Mouse (Mus musculus) c-Kit-negative CD71-positive TER-119-positive erythroid progenitor cells, embryonic 14.5 days (primary cell): Measurements from ENCODE around the gene Ahdc1.

ENCODE experiments used
- DNase-seq: peaks from one replicate; pipeline ENCODE4 v3.0.0-alpha.2; 2013; ENCODE audit warnings: low read depth, low spot score

Gene Ahdc1

DNA sequence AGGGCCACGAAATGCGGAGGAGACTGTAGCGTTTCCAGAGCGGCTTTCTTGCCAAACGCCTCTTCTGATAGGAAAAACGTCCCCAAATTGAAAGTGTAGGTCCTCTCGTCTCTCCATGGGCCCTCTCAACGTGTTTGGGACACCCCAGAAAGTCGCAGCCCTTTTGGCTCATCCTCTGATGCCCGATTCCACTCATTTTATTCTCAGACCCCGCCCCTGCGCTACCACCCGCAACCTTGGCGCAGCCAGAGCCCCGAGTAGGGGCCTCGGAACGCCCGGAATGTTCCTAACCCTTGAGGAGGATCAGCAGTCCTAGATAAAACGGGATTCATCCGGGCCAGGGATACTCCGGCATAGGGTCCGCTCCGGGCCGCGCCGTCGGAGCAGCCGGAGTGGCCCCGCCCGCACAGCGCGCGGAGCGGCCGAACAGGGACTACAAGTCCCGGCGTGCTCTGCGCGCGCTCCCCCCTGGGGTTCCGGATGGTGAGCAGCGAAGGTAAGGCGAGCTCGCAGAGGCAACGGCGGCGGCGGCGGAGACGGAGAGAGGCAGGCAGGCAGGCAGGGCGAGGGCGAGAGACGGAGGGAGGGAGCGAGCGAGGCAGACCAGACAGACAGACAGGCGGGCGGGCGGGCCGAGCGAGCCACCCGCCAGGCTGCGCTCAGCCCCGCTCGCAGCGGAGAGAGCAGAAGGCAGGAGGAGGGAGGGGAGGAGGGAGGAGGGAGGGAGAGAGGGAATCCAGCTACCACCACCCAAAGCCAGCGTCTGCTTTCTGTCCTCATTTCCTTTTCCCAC lies at the start of gene Ahdc1:
TSS of gene Ahdc1 (plus strand) at position 233 of the 793 bp plus-strand sequence.
- DNase-seq = peak; percentile 58

DNA sequence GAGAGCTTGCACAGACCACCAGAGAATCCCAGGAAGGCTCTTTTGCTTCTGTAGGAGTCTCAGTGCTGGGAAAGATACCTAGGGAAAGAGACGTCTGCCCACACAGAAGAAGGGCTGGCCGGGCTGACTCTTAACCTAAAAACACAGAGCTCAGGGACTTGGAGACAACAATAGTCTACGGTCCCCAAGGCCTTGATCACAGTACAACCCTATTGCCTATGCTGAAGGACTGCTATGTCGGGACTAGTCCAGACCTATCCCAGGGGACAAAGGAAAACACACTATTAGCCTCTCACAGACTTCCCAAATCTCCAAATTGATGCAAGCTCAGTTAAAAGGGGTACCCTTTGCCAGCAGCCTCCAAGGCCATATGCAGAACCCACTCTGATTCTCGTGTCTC lies 49.2 kb upstream of the Ahdc1 start:
- no peak for DNase-seq

DNA sequence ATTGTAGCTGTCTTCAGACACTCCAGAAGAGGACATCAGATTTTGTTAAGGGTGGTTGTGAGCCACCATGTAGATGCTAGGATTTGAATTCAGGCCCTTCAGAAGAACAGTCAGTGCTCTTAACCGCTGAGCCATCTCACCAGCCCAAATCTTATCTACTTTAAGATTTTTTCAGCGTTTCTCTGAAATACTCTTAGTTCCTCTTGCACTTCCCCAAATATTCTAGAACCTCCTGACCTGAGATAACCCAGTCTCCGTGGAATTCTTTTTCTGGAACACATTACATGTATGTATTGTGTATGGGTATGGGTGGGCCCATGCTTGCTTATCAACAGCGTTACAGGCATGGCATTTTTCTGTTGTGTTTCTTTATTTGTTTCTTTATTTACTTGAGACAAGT lies 48.4 kb upstream of the Ahdc1 start:
- DNase-seq = no peak

DNA sequence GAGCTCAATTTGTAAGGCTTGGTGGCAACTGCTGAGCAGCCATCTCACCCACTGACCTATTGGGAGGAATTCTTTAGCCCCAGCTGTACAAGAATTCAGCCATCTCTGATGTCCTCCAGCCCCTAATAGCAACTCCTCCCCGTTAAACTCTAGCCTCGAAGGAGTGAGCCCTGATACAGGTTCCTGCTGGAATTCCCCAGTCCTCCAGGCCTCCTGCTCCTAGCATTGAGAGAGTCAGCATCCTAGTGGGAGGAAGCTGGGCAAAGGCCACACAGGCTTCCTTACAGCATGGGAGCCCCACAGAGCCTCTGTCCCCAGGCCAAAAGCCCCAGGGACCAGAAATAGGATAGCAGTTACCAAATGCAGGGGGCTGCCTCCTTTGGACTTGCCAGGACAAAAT lies 47.6 kb upstream of the Ahdc1 start:
- no peak for DNase-seq

DNA sequence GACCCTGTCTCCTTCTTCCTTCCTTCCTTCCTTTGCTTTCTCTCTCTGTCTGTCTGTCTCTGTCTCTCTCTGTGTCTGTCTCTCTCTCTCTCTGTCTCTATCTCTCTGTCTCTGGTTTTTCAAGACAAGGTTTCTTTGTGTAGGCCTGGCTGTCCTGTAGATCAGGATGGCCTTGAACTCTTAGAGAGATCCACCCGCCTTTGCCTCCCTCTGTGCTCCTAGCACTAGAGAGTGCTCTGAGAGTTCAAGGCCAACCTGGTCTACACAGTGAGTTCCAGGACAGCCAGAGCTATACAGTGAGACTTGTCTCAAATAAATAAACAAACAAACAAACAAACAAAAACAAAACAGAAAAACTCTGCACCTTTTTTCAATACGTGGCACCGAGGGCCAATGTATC lies 47.0 kb upstream of the Ahdc1 start:
- DNase-seq = no peak

DNA sequence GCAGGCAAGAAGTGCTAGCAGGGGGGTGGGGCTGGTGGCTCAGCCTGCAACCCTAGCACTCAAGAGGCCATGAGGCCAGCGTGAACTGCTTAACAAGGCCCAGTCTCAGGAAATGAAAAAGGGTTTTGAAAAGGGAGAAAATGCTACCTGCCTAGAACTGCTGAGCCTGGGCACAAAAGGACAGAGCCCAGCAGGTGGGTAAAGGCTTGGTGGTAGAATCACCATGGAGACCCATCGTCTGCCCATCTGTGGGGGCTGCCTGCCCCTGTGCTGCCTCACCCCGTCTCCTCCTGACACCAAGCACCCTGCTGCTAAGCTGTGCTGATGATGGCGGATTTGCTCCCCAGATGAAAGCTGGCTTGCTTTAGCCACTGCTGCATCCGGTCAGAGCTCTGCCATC lies 46.6 kb upstream of the Ahdc1 start:
- DNase-seq = no peak

DNA sequence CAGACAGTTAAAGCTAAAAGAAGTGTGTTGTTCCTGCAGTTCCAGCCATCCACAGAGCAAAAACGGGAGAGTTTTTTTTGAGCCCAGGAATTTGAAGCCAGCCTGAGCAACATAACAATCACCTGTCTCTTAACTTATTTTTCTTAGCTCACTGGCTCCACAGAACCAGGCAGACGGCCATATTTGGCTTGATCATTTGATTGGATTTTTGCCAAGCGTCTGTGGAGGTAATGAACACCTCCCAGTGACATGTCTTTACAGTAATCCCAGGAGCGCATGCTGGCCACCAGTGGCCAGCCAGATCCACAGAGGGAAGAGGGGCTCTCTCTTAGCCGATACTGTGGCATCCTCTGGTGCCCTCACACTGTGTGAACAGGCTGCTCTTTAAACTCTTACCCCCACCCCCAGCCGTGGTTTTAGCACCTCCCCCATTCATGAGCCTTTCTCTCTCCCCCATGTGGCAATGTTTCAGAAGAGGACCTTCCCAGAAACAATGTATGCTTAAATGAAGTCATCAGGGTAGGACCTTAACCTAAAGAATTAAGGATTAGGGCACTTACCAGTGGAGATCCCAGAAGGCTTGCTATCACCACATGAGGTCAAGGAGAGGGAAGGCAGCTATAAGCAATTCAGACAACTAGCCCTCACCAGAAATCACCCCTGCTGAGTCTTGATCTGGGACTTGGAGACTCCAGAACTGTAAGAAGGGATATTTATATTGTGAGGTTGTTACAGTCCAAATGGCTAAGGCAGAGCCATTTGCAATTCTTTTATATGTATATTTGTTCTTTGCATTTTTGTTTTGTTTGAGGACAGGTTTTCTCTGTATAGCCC lies 42.7 kb upstream of the Ahdc1 start:
- no peak for DNase-seq

DNA sequence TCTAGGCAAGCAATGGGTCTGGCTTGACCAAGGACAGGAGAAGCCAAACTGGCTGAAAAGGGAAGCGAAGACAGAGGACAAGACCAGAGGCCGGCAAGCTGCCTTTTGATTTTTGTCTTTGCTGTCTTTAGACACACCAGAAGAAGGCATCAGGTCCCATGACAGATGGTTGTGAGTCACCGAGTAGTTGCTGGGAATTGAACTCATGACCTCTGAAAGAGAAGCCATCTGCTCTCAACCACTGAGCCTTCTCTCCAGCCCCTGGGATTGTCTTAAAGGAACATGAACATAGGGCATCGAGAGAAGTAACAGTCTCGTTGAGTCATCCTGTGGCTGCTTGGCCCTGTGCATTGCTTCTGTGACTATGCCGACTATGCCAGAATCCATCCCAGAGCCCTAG lies 39.5 kb upstream of the Ahdc1 start:
- no peak for DNase-seq

DNA sequence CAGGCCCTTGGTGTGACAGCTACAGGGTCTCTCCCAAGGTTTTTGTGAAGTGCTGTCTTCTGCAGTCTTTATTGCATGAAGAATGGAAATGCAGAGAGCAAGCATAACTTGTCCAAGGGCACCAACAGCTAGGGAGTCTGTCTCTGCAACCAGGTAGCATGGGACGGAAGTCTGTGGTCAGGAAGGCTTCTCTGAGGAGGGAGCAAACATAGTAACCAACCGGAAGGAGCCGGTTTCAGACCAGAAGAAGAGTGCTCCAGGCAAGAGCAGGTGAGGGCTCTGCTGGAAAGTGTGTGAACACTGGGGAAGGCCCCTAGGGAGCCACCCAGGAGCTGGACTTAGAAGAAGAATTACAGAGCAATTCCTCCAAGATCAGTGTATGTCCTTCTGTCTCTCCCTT lies 39.0 kb upstream of the Ahdc1 start:
- DNase-seq = no peak

DNA sequence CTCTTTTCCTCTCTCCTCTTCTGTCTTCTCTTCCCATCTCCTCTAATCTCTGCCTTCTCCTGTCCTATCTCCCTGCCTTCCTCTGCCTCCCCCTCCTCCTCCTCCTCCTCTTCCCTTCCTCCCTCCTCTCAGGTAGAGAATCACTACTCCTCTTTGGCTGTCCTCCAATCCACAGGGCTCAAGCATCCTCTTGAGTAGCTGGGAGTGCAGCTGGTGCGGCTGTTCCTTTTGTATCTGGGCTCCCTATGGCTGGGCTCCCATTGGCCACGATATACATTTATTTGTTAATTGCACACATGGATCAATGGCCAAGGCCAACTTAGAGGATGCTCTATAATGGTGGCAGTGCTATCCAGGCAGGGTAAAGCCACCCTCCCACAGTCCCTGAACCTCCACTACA lies 38.5 kb upstream of the Ahdc1 start:
- no peak for DNase-seq

DNA sequence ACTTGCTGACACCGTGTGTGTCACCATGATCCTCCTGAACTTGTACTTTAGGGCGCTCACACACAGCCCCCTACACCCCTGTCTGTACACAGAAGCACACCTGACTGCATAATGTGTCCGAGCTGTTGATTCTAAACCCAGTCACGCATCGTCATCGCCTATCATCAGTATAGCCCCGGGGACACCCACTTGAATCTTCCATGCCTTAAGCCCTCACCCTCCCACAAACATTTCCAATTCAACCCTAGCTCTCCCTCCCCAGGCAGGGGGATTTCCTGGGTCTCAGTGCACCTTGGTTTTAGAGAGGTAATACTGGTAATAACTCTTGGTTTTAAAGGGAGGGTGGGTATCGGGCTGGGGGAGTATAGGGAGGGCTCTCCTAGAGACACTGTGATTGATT lies 37.9 kb upstream of the Ahdc1 start:
- DNase-seq = no peak

DNA sequence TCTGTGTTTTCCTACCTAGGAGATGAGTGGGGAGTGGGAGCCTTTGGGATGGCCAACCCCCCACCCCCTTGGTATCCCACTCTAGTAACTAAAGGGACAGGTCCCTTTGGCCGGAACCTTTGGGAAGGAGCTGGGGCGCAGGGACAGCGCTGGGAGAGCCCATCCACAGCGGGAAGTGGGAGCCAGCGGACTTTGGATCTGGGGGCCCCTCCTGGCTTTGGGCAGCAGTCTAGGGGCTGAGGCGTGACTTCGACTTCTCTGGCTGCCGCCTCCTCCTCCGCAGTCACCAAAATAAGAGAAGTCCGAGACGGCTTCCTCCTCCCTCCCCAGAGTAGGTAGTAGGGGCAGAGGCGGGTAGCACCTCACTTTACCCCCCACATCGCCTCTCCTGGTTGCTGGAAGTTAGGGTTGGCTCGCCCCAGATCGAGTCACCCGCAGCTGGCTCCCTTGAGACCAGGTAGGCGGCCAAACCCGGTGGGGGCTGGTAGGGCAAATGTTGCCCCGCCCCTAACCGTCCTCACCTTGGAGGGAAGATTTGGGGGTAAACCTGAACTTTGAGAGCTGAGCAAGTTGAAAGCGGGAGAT lies 37.2 kb upstream of the Ahdc1 start, which contains the start of gene Fgr:
TSS of gene Fgr (plus strand) at position 282 of the 585 bp plus-strand sequence.
- no peak for DNase-seq

DNA sequence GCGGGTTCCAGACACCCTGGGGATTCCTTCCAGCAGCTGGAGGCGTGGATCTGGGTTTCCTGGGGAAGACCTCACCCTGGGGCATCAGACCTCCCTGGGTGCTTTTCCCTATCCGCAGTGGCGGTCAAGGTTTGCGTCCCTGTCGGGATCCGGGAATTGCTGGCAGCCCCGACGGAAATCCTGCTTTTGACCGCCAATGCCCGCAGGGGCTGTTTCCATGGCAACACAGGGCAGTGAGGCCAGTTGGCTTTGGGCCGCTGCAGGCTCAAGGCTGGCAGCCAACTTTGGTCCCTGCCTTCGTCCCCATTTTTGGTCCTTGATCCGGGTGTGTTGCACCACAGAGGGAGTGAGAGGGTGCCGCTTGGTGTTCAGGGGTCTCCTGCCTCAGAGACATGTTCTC lies 36.2 kb upstream of the Ahdc1 start:
- no peak for DNase-seq

DNA sequence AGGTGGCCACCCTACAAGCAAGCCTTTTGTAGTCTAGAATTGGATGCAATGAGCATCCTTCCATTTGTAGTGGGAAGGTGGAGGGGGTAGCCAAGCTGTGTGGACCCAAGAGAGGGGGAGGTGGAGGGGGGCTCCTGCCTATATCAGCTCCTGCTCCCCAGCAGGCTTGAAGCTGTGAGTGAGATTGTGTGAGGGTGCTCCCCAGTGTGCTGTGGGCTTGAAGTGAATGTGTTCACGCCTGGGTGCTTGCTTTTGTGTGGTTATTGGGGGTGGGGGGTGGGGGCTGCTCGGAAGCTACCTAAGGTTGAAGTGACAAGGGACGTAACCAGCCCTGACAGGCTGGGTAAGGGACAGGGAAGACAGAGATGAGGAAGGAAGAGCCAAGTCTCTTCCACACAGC lies 35.3 kb upstream of the Ahdc1 start:
- DNase-seq = no peak

DNA sequence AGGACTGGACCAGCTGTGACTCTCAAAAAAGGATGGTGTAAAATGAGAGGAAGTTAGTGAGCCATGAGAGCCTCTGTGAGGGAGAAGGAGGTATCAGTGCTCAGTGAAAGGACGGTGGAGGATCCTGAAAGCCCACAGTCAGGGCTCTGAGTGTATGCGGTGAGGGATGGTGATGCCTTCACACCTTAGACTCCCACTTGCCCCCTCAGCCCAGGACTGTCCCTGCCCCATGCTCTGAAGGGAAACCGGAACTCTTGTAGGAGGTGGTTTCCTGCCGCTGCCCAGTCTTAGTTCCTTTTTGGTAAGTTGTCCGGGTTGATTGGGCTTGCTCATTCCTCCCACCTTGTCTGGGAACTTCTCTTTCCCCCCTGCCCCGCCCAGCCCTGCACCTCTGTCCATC lies 34.3 kb upstream of the Ahdc1 start:
- DNase-seq = no peak

DNA sequence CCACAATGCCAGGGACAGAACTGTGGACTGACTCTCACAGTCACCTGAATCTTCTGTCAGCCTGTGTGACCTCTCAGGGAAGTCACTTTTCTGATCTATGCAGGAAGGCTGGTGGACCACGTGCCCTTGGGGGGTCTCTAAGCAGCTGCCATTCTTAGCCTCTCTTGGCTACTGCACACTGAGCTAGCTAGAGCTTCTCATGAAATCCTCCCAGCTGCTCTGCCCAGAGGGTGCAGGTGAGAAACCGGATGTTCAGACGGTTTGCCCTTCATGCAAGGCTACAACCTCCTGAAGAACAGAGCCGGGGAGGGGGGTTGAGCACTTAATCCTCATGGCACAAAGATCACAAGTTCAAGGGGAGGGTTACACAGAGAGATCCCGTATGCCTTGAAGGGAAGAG lies 33.5 kb upstream of the Ahdc1 start:
- DNase-seq = no peak

DNA sequence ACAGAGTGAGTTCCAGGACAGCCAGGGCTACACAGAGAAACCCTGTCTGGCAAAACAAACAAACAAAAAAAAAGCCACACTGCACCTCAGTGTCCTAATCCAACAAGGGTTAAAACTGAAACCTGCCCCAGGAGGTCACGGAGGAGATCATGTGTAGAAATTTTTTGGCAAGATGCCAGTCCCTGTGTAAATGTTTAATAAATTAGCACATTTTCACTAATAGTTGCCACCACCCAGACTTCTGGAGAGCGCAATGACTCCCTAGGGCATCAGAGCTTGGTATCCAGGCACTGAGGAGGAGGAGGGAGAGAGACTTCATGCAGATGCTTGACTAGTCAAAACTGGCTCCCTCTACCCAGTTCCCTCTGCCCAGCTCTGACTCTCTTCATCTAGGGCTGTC lies 31.9 kb upstream of the Ahdc1 start:
- no peak for DNase-seq

DNA sequence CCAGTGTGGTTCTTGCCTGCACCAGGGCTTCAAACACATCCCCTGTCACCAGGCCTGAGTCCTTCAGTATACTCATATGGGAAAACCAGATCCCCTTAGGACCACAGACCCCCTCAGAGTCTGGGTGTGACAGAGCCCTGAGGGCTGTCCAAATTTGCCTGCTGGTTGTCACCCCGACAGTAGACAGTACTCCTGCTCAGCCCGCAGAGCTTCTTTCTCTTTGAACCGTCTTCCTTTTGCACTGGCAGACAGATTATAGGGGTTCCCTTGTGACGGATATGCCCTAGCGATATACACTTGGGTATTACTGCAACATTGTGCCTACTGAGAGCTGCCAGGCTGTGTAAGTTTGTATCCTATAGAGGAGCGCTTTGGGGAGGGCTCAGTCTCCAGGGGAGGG lies 29.4 kb upstream of the Ahdc1 start:
- no peak for DNase-seq

DNA sequence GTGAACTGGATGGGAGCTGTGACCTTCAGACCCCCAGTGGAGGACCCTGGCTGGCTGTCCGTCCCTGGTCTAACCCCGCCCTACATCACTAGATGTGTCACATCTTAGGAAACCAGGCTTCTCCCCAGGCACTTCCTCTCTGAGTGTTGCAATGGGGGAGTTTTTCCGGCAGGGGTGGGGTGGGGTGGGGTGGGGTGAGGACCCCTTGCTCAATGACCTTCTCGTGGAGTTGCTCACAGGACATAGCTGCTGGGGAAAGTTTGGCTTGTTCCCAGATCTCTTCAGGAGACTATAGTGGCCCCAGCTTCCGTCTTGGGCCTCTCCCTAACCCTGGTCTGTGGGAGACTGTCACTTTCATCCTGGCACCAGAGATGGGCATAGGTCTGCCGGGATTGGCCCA lies 28.1 kb upstream of the Ahdc1 start:
- DNase-seq = no peak

DNA sequence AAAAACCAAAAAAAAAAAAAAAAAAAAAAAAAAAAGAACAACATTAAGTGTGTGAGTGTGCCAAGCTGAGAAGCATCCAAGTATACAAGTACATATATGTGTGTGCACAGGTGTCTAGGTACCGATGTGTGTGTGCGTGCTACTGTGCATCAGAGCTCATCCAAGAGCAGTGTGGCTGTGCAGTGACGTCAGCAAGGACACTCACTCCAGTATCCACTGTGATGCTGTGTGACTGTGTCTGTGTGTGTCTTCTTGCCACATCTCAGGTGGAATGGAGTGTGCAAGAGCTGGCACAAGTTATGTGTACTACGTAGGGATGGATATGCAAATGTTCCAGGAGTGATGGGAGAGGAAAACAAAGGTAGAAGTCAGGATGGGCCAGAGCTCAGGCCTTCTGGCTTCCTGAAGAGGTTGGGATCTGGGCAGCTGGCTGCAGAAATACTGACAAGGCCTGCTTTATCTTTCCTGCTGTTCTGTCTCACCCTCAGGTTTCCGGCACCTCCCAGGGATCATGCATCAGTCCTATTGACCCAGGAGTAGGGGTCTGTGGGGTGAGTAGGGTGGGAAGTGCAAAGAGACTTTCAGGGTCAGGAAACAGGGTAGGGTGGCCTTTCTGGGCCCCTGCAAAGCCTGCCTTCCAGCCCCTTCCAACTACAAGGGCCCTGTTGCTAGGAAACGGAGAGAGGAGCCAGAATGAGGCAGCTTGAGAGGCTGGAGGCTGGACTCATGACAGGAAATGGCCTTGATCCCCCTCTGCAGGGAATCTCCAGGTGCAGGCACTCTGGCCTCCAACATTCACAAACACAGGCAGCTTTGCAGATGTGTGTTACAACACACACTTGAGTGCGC lies 27.2 kb upstream of the Ahdc1 start:
- DNase-seq = no peak

DNA sequence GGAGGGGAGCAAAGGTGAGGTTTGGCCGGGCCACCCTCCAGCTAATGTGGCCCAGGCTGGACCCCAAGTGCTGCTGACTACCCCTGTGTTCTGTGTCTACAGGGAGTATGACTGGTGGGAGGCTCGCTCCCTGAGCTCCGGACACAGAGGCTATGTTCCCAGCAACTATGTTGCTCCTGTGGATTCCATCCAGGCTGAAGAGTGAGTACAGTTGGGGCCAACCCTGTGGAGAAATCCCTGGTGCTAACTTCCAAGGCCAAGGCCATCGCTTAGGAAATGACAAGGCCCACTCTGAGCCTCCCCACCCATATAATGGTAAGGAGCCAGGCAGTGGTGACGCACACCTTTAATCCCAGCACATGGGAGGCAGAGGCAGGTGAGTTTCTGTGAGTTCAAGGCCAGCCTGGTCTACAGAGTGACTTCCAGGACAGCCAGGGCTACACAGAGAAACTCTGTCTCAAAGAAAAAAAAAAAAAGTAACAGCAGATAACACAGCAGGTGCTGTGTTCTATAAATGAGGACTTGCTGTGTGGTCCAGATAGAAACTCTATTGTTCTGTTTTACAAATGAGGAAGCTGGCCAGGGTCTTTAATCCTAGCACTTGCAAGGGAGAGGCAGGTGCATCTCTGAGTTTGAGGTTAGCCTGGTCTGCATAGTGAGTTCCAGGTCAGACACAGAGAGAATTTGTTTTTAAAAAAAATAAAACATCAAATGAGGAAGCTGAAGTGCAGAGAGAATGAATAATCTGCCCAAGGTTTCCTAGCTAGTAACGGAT lies 22.3 kb upstream of the Ahdc1 start:
- DNase-seq = no peak
